Mouse (Mus musculus) cerebellum, adult 2 months (tissue): Measurements from ENCODE around the gene Lcp1. TPM values are rescaled to one million over a fixed set of nuclear protein-coding genes. Genes with fewer than 3 reads are reported as not detected.

Source experiments
- DNase-seq, 2 experiments: peaks; one replicate each; pipeline ENCODE4 v3.0.0; 2021
- H3K27ac ChIP-seq: fragments of 200-500 bp; 2 replicates; pipeline ENCODE4 v1.5.1; 2012; ENCODE audit warnings: low read length, control low read depth, inconsistent platforms; ENCODE audit not compliant: insufficient read depth
- H3K27me3 ChIP-seq: fragments of 200-500 bp; 2 replicates; pipeline ENCODE4 v1.6.1; 2012; ENCODE audit warnings: inconsistent platforms, mild to moderate bottlenecking, low read length, moderate library complexity; ENCODE audit not compliant: control insufficient read depth, insufficient read depth
- H3K4me1 ChIP-seq: fragments of 200-500 bp; 2 replicates; pipeline ENCODE4 v1.6.1; 2011; ENCODE audit warnings: low read length; ENCODE audit not compliant: control insufficient read depth, insufficient read depth
- H3K4me3 ChIP-seq: fragments of 200-500 bp; replicated peaks from 2 replicates; pipeline ENCODE3; 2011; ENCODE audit warnings: mild to moderate bottlenecking, low read depth, low read length, control low read depth; ENCODE audit not compliant: insufficient read depth
- CTCF ChIP-seq: fragments of 200-500 bp; IDR thresholded peaks from 2 replicates; pipeline ENCODE4 v1.5.1; 2011; ENCODE audit warnings: low read depth, mild to moderate bottlenecking, control low read depth, low read length, moderate library complexity, borderline replicate concordance; ENCODE audit not compliant: insufficient read depth
- POLR2A ChIP-seq: fragments of 200-500 bp; IDR thresholded peaks from 2 replicates; pipeline ENCODE4 v1.6.1; 2011; ENCODE audit warnings: low read length, control low read depth, borderline replicate concordance; ENCODE audit not compliant: insufficient read depth
- WGBS: fragments of 180-500 bp; shearing (Covaris S2); methylation state at CpG from one replicate; pipeline ENCODE4 v1.1.7; 2018; 5-methylcytosine and 5-hydroxymethylcytosine counted together
- polyA plus RNA-seq: library from polyadenylated mRNA; depleted of rRNA; stranded (reverse); fragments of >200 nt; gene quantifications from 2 replicates; pipeline ENCODE4 v1.2.3, GENCODE M21; 2012

Lcp1 gene
- polyA plus RNA-seq, 1 experiment = 9.1 TPM

DNA sequence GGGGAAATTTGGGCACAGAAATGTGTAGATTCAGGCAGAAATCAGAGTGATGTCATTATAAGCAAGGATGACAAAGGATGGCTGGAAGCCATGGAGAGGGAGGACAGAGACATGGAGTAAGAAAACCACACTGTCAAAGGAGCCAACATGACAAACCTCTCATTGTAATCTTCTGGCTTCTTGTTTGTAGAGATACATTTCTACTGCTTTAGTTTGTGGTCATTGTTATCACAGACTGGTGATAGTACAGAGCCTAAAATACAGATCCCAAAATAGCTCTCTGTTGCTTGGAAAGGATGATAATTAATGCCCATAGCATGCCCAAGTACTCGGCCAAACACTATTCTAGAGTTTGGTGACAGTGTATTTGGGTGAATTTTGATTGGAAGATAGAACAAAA is 39.6 kb downstream of the Lcp1 start:
- Histone ChIP-seq H3K27ac (no peak overlapping the region), H3K4me1 (no peaks in the 10 kb centered on the region)
- no peak for DNase-seq

DNA sequence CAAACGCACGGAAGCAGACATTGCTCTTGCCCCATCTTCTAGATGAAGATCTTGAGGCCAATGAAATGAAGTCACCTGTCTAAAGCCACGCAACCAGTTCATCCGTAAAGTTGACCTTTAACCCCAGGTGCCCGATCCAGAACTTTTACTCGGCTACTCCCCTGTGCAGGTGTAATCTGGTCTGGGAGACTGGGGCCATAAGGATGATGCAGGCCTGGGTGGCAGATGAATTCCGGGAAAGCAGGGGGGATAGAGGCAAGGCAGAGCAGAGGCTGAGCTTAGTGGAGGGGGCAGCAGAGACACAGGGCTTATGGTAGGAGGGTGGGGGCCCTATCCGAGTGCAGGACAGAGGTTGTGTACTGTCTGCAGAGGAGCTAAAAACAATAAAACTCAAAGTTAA is 43.4 kb downstream of the Lcp1 start:
- H3K4me1 ChIP-seq = no peaks in the 10 kb centered on the region
- no peak overlapping the region for H3K27ac ChIP-seq
- H3K27me3 ChIP-seq = no peaks in the 10 kb centered on the region
- DNase-seq = no peak
- WGBS = 88% methylated on average over 8 of the region's 8 CpGs
- no peak for TF ChIP-seq POLR2A
- no peak for TF ChIP-seq CTCF
- H3K4me3 ChIP-seq = no peak overlapping the region

More for the DNA sequence above, 39.6 kb downstream of the Lcp1 start:
- Histone ChIP-seq H3K27me3 (no peaks in the 10 kb centered on the region), H3K4me3 (no peak overlapping the region)
- TF ChIP-seq POLR2A = no peak
- WGBS = 77% methylated on average over 1 of the region's 1 CpGs

DNA sequence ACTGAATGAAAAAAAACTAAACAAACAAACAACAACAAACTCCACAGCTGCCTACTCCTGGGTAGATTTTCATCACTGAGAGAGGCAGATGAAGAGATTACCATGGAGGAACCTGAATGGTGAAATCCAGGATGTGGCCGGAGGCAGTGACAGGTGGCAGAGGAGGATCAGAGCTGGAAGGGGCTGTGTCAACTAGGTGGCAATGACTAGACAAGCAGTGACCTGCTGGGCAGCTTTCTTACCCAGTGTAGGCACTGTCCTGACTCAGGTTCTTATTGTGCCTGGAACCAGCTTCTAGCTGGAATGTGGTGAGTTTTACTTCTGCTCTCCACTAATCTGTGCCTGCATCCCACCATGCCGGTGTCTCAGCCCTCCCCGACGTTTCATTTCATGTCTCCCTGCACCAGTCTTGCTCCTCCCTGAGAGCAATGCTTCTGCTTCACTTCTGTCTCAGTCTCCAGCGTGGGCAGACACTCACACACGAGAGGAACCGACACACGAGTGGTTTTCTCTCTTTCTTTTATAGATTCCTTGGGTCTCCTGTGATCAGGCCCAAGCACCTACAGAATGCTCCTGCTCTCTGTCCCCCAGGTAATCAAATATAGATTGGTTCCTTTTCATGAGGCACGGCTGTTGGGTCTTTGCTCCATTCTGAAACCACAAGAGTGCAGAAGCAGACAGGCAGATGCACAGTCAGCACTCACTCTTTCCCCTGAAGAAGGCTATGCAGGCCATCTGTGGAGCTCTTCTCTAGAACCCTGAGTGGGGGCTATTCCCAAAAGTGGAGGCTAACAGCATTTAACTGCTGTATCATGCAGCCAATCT is 44.0 kb downstream of the Lcp1 start:
- Histone ChIP-seq H3K4me1 (no peaks in the 10 kb centered on the region), H3K4me3 (no peak overlapping the region), H3K27ac (no peak overlapping the region), H3K27me3 (no peaks in the 10 kb centered on the region)
- no peak for TF ChIP-seq CTCF
- no peak for TF ChIP-seq POLR2A
- DNase-seq = no peak
- WGBS = 85% methylated on average over 9 of the region's 9 CpGs

DNA sequence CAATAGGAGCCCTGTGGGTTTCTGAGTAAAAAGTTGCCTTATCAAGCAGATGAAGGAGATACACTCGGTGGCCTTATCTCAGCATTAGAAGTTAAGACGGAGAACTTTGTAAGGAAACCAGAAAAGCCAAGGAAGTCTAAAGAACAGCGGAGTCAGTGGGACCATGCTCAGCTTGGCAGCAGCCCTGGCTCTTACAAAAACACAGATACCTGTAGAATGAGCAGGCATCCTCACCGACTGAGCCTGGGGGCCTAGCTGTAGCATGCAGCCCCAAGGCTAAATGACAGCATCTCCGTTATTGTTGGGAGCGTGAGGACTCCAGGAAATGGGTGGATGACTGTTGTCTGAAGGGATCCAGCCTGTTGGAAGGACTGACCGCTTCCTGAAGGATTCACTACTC is 44.9 kb downstream of the Lcp1 start:
- Histone ChIP-seq H3K27ac (no peak overlapping the region), H3K4me1 (no peaks in the 10 kb centered on the region), H3K27me3 (no peaks in the 10 kb centered on the region), H3K4me3 (no peak overlapping the region)
- 90% methylated on average over 7 of the region's 7 CpGs for WGBS
- TF ChIP-seq CTCF (no peak), POLR2A (no peak)
- no peak for DNase-seq

DNA sequence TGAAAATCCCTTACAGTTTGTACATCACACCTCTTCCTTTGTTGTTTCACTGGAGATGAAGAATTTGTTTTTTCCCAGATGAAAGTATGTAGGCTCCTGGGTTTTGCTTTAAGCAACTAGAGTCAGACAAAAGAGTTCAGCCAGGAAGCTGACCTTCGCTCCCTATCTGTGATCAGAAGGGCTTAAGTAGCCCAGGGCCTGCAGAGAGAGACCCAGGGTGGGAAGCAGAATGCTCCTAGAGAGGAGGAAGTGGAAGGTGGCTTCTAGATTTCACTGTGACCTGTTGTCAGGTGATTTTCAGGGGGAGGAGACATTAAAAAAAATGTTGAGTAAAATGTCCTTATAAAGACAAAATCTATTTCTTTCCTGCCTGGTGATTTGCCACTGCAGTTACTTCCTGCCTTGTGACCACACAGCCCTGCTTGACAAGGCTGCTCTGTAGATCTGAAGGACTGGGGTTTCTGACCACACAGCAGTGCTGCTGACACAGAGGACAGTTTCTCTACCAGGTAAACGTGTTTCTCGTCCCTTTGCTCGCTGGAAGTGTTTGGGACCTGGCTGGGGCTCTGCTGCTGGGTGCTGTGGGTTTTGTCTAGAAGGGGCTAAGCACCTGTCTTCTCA is 45.6 kb downstream of the Lcp1 start:
- H3K27me3 ChIP-seq = no peaks in the 10 kb centered on the region
- H3K4me1 ChIP-seq = no peaks in the 10 kb centered on the region
- 69% methylated on average over 4 of the region's 4 CpGs for WGBS
- no peak for TF ChIP-seq CTCF
- no peak for TF ChIP-seq POLR2A
- H3K4me3 ChIP-seq = no peak overlapping the region
- DNase-seq = no peak
- H3K27ac ChIP-seq = no peak overlapping the region

DNA sequence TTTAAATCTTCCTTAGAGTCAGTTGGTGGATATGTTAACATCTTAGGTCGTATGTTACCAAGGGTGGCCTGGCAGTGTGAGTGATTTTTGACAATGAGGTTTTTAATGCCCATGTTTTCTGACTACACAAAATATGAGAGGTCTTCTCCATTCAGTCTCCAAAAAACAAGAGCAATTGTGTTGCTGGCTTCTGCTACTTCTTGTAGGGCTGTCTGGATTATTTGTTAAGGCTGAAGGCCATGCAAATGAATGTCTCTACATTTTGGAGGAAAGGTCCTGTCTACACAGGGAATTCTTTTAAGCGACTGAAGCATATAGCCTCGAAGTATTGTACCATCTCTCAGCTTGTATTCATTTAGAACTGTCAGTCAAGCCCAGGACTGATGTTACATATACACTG is 46.5 kb downstream of the Lcp1 start:
- no peak overlapping the region for H3K4me3 ChIP-seq
- H3K4me1 ChIP-seq = no peaks in the 10 kb centered on the region
- WGBS = 67% methylated on average over 3 of the region's 3 CpGs
- no peak for TF ChIP-seq CTCF
- TF ChIP-seq POLR2A = no peak
- H3K27ac ChIP-seq = no peak overlapping the region
- no peak for DNase-seq
- H3K27me3 ChIP-seq = no peaks in the 10 kb centered on the region

DNA sequence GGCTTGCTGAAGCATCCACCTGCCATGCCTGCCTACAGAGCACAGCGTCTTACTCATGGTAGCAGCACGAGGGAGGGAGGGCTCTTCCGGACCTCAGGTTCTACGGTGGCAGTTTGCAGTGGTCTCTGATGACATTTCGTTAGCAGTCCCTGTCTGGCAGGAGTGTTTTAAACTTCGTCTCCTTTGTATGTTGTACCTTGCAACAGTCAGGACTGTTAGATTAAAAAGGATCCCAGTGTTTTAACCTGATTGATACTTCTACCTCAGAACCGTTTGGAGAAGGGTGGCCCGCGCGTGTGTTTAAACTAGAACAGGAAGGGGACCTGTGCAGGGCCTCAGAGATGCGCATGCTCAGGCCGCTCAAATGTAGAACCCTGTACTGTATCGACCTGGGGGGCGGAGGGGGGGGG is 47.5 kb downstream of the Lcp1 start:
- TF ChIP-seq POLR2A (no peak), CTCF (no peak)
- no peak overlapping the region for H3K4me3 ChIP-seq
- no peaks in the 10 kb centered on the region for H3K4me1 ChIP-seq
- H3K27ac ChIP-seq = no peak overlapping the region
- H3K27me3 ChIP-seq = no peaks in the 10 kb centered on the region
- DNase-seq = no peak
- WGBS = 68% methylated on average over 14 of the region's 14 CpGs

DNA sequence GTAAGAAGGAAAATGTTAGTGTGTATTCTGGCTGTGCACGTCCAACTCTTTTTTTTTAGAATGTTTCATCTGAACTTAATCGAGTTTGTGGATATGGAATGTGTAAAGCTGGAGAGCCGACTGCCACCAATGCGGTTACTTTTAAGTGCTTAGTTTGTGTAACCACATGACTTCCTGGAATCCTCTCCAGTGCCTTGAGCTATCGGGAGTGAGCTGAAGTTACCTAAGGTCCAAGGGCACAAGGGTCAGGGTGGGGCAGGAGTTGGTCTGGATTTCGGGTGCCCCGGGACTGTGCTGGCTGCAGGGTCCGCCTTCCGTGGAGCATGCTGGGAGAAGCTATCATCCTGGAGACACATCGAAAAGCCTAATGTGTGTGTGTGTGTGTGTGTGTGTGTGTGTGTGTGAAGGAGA is 47.9 kb downstream of the Lcp1 start:
- DNase-seq = no peak
- no peak overlapping the region for H3K27ac ChIP-seq
- 92% methylated on average over 10 of the region's 10 CpGs for WGBS
- TF ChIP-seq POLR2A (no peak), CTCF (no peak)
- no peaks in the 10 kb centered on the region for H3K27me3 ChIP-seq
- H3K4me3 ChIP-seq = no peak overlapping the region
- H3K4me1 ChIP-seq = no peaks in the 10 kb centered on the region
